Mouse (Mus musculus) myocyte (in vitro differentiated cells): Measurements from ENCODE around the gene Vhl. TPM values are rescaled to one million over a fixed set of nuclear protein-coding genes. Genes with fewer than 3 reads are reported as not detected.

ENCODE experiments used
- H3K27me3 ChIP-seq: one replicate; pipeline ENCODE4 v1.6.1; 2011; ENCODE audit not compliant: control insufficient read depth, insufficient read depth, insufficient read length
- H3K36me3 ChIP-seq: one replicate; pipeline ENCODE4 v1.6.1; 2011; ENCODE audit not compliant: control insufficient read depth, insufficient read depth
- H3K4me2 ChIP-seq: one replicate; pipeline ENCODE4 v1.6.1; 2011; ENCODE audit warnings: low read depth, control low read depth
- H3K4me3 ChIP-seq: one replicate; pipeline ENCODE4 v1.5.1; 2011; ENCODE audit warnings: mild to moderate bottlenecking, control low read depth, moderate library complexity
- H3K79me2 ChIP-seq: one replicate; pipeline ENCODE4 v1.6.1; 2011; ENCODE audit not compliant: control insufficient read depth, insufficient read depth
- H3ac ChIP-seq: one replicate; pipeline ENCODE4 v1.6.1; 2011; ENCODE audit not compliant: control insufficient read depth, insufficient read length
- CEBPB ChIP-seq: IDR thresholded peaks from 2 replicates; pipeline ENCODE4 v1.6.1; 2011; ENCODE audit warnings: mild to moderate bottlenecking, moderate library complexity; ENCODE audit not compliant: poor library complexity, insufficient read depth, severe bottlenecking
- E2F4 ChIP-seq: IDR thresholded peaks from one replicate; pipeline ENCODE4 v1.6.1; 2011; ENCODE audit warnings: mild to moderate bottlenecking, control low read depth, moderate library complexity; ENCODE audit not compliant: insufficient read depth
- MAX ChIP-seq: IDR thresholded peaks from one replicate; pipeline ENCODE4 v1.6.1; 2011; ENCODE audit warnings: low read depth, mild to moderate bottlenecking, control low read depth
- MYOD1 ChIP-seq, 3 experiments: IDR thresholded peaks; one replicate each; pipeline ENCODE4 v1.6.1; 2011; ENCODE audit warnings: control low read depth in 2 of 3, low read depth in 2 of 3, mild to moderate bottlenecking in 2 of 3, moderate library complexity in 1 of 3; ENCODE audit not compliant: insufficient read length in 2 of 3, control insufficient read depth in 1 of 3
- MYOG ChIP-seq, 3 experiments: IDR thresholded peaks; one replicate each; pipeline ENCODE4 v1.6.1; 2011; ENCODE audit warnings: control low read depth in 2 of 3, low read depth in 2 of 3, mild to moderate bottlenecking in 2 of 3; ENCODE audit not compliant: insufficient read length in 2 of 3, control insufficient read depth in 1 of 3, insufficient read depth in 1 of 3
- POLR2A ChIP-seq: IDR thresholded peaks from one replicate; pipeline ENCODE4 v1.6.1; 2011; ENCODE audit warnings: low read depth, mild to moderate bottlenecking, control low read depth, moderate library complexity; ENCODE audit not compliant: insufficient read length
- POLR2AphosphoS2 ChIP-seq: IDR thresholded peaks from one replicate; pipeline ENCODE4 v1.6.1; 2011; ENCODE audit warnings: low read depth, control low read depth; ENCODE audit not compliant: insufficient read length
- REST ChIP-seq: IDR thresholded peaks from one replicate; pipeline ENCODE4 v1.6.1; 2011; ENCODE audit warnings: mild to moderate bottlenecking, control low read depth, moderate library complexity; ENCODE audit not compliant: insufficient read depth, insufficient read length
- SRF ChIP-seq: IDR thresholded peaks from one replicate; pipeline ENCODE4 v1.6.1; 2011; ENCODE audit warnings: low read depth; ENCODE audit not compliant: control insufficient read depth, insufficient read length
- TCF12 ChIP-seq: IDR thresholded peaks from one replicate; pipeline ENCODE4 v1.6.1; 2011; ENCODE audit warnings: mild to moderate bottlenecking, control low read depth; ENCODE audit not compliant: poor library complexity, insufficient read depth, severe bottlenecking
- TCF3 ChIP-seq: IDR thresholded peaks from one replicate; pipeline ENCODE4 v1.6.1; 2011; ENCODE audit warnings: low read depth, control low read depth; ENCODE audit not compliant: insufficient read length
- USF1 ChIP-seq: IDR thresholded peaks from one replicate; pipeline ENCODE4 v1.6.1; 2011; ENCODE audit warnings: low read depth, mild to moderate bottlenecking, control low read depth, moderate library complexity
- polyA plus RNA-seq: library from polyadenylated mRNA; unstranded; fragments of >200 nt; fragmentation: generic; extraction: Trizol; gene quantifications from one replicate; pipeline ENCODE4 v1.2.1, GENCODE M21; 2012; ENCODE audit warnings: missing spikeins

Vhl gene
- polyA plus RNA-seq, 1 experiment: 20.6 TPM

GRCm38 (mm10) chr6:113623386-113623785 lies 373 bp upstream of the Vhl start:
- H3K4me3 ChIP-seq: peak overlapping the region; percentile 76
- peak overlapping the region; percentile 43 for H3ac ChIP-seq
- H3K36me3 ChIP-seq: peaks cover 7% of the 10 kb centered on the region
- H3K27me3 ChIP-seq: no peaks in the 10 kb centered on the region
- TF ChIP-seq MAX (no peak), USF1 (no peak), SRF (no peak), POLR2A (no peak)
- peak overlapping the region; percentile 76 for H3K4me2 ChIP-seq
- peaks cover 27% of the 10 kb centered on the region for H3K79me2 ChIP-seq

GRCm38 (mm10) chr6:113624989-113625770 lies 1.4 kb downstream of the Vhl start:
- H3K79me2 ChIP-seq: peaks cover 27% of the 10 kb centered on the region
- H3K36me3 ChIP-seq: peaks cover 15% of the 10 kb centered on the region
- H3K27me3 ChIP-seq: no peaks in the 10 kb centered on the region
- TF ChIP-seq MYOG (IDR thresholded peaks at IDR 0.05; ENCODE audit: control insufficient read depth in 1 of 3, insufficient read depth in 1 of 3, insufficient read length in 2 of 3, low read depth in 2 of 3): no peak
- no peak for TF ChIP-seq POLR2AphosphoS2
- TF ChIP-seq TCF12: no peak
- TF ChIP-seq POLR2A: no peak
- no peak for TF ChIP-seq MAX
- TF ChIP-seq TCF3: no peak
- no peak for TF ChIP-seq E2F4
- TF ChIP-seq REST: no peak
- TF ChIP-seq USF1: no peak
- TF ChIP-seq MYOD1 (IDR thresholded peaks at IDR 0.05; ENCODE audit: control insufficient read depth in 1 of 3, insufficient read length in 2 of 3, low read depth in 2 of 3): no peak
- H3K4me2 ChIP-seq: peak overlapping the region; percentile 91
- H3K4me3 ChIP-seq: peak overlapping the region; percentile 76
- peak overlapping the region; percentile 43 for H3ac ChIP-seq

- no peak overlapping the region for H3K4me3 ChIP-seq
- TF ChIP-seq TCF3: no peak
- no peak for TF ChIP-seq USF1
- no peak for TF ChIP-seq POLR2A
- no peak for TF ChIP-seq E2F4
- no peak for TF ChIP-seq CEBPB
- no peak for TF ChIP-seq SRF
- TF ChIP-seq MYOG (IDR thresholded peaks at IDR 0.05; ENCODE audit: control insufficient read depth in 1 of 3, insufficient read depth in 1 of 3, insufficient read length in 2 of 3, low read depth in 2 of 3): no peak
- no peak for TF ChIP-seq POLR2AphosphoS2
- TF ChIP-seq TCF12: no peak
- TF ChIP-seq MAX: no peak
- H3K36me3 ChIP-seq: peaks cover 25% of the 10 kb centered on the region
- H3K4me2 ChIP-seq: no peak overlapping the region
- peaks cover 17% of the 10 kb centered on the region for H3K79me2 ChIP-seq
- H3ac ChIP-seq: no peak overlapping the region
- no peaks in the 10 kb centered on the region for H3K27me3 ChIP-seq
Observed at GRCm38 (mm10) chr6:113630322-113630721, 6.6 kb downstream of the Vhl start.

GRCm38 (mm10) chr6:113632863-113633262 lies 9.1 kb downstream of the Vhl start:
- no peak overlapping the region for H3ac ChIP-seq
- H3K79me2 ChIP-seq: no peaks in the 10 kb centered on the region
- H3K4me3 ChIP-seq: no peak overlapping the region
- H3K36me3 ChIP-seq: peaks cover 25% of the 10 kb centered on the region
- H3K4me2 ChIP-seq: no peak overlapping the region
- no peaks in the 10 kb centered on the region for H3K27me3 ChIP-seq
- no peak for TF ChIP-seq USF1
- TF ChIP-seq POLR2AphosphoS2: no peak

- peaks cover 7% of the 10 kb centered on the region for H3K79me2 ChIP-seq
- peak within 1 kb of the TSS; percentile 68 for H3K4me2 ChIP-seq
- H3K36me3 ChIP-seq: no peaks in the 10 kb centered on the region
- H3K4me3 ChIP-seq: peak within 1 kb of the TSS; percentile 29
- peak within 1 kb of the TSS; percentile 0 for H3ac ChIP-seq
- peak in 2 of 3 experiments; percentile 36 to 43 for TF ChIP-seq MYOD1 (IDR thresholded peaks at IDR 0.05; ENCODE audit: control insufficient read depth in 1 of 3, insufficient read length in 2 of 3, low read depth in 2 of 3)
- no peak for TF ChIP-seq MAX
- TF ChIP-seq TCF12: no peak
- no peak for TF ChIP-seq REST
- peak; percentile 82 for TF ChIP-seq POLR2AphosphoS2
- TF ChIP-seq E2F4: no peak
- peak; percentile 20 for TF ChIP-seq SRF
- peak in 2 of 3 experiments; percentile 46 to 62 for TF ChIP-seq MYOG (IDR thresholded peaks at IDR 0.05; ENCODE audit: control insufficient read depth in 1 of 3, insufficient read depth in 1 of 3, insufficient read length in 2 of 3, low read depth in 2 of 3)
- no peak for TF ChIP-seq CEBPB
- peak; percentile 94 for TF ChIP-seq POLR2A
- TF ChIP-seq TCF3: no peak
- TF ChIP-seq USF1: no peak
- H3K27me3 ChIP-seq: no peaks in the 10 kb centered on the region
Observed at GRCm38 (mm10) chr6:113638302-113639040, 14.7 kb downstream of the Vhl start, which contains the start of gene Irak2. Irak2 (plus strand) TSS chr6:113638467.
